Mouse (Mus musculus) intestine, embryonic 16.5 days (tissue): Measurements from ENCODE around the gene Atl1. TPM values are rescaled to one million over a fixed set of nuclear protein-coding genes. Genes with fewer than 3 reads are reported as not detected.
A peak's percentile ranks its signal among the peaks of the same experiment; 100 is the strongest.

Source experiments
- ATAC-seq: fragments of 200-750 bp; cut with Nextera tagmentation; 2 replicates; pipeline ENCODE4 v1.8.0; 2017; ENCODE audit warnings: moderate TSS enrichment, moderate library complexity
- H3K27ac ChIP-seq: fragments of 300-500 bp; sonication (generic); 2 replicates; pipeline ENCODE4 v1.5.1; 2014; ENCODE audit warnings: mild to moderate bottlenecking, low read length
- H3K27me3 ChIP-seq: fragments of 300-500 bp; sonication (generic); replicated peaks from 2 replicates; pipeline ENCODE4 v1.6.1; 2014; ENCODE audit warnings: low read length, control low read depth, mixed read lengths; ENCODE audit not compliant: control insufficient read depth, insufficient read depth
- H3K36me3 ChIP-seq: fragments of 300-500 bp; sonication (generic); 2 replicates; pipeline ENCODE4 v1.6.1; 2014; ENCODE audit warnings: low read length, control low read depth; ENCODE audit not compliant: control insufficient read depth, insufficient read depth
- H3K4me1 ChIP-seq: fragments of 300-500 bp; sonication (generic); 2 replicates; pipeline ENCODE4 v1.6.1; 2014; ENCODE audit warnings: low read length, control low read depth, mixed read lengths; ENCODE audit not compliant: control insufficient read depth, insufficient read depth
- H3K4me2 ChIP-seq: fragments of 300-500 bp; sonication (generic); 2 replicates; pipeline ENCODE4 v1.6.1; 2014; ENCODE audit warnings: low read depth, low read length, control low read depth
- H3K4me3 ChIP-seq: fragments of 300-500 bp; sonication (generic); 2 replicates; pipeline ENCODE4 v1.5.1; 2014; ENCODE audit warnings: mild to moderate bottlenecking, low read length
- H3K9ac ChIP-seq: fragments of 300-500 bp; sonication (generic); 2 replicates; pipeline ENCODE4 v1.6.1; 2014; ENCODE audit warnings: low read depth, low read length
- H3K9me3 ChIP-seq: fragments of 300-500 bp; sonication (generic); 2 replicates; pipeline ENCODE4 v1.6.1; 2016; ENCODE audit warnings: low read length, control low read depth; ENCODE audit not compliant: control insufficient read depth
- WGBS: fragments of 180-500 bp; shearing (Covaris S2); extraction: QIAGEN DNeasy Blood & Tissue Kit; methylation state at CpG from one replicate; pipeline ENCODE4 v1.1.7; 2014; 5-methylcytosine and 5-hydroxymethylcytosine counted together
- polyA plus RNA-seq: library from polyadenylated mRNA; unstranded; fragments of >200 nt; fragmentation: Nextera tagmentation; extraction: Ambion mirVana; gene quantifications from 2 replicates; pipeline ENCODE4 v1.2.1, GENCODE M21; 2015

Gene Atl1
- polyA plus RNA-seq: 5.1 and 5.4 TPM in 2 replicates

DNA sequence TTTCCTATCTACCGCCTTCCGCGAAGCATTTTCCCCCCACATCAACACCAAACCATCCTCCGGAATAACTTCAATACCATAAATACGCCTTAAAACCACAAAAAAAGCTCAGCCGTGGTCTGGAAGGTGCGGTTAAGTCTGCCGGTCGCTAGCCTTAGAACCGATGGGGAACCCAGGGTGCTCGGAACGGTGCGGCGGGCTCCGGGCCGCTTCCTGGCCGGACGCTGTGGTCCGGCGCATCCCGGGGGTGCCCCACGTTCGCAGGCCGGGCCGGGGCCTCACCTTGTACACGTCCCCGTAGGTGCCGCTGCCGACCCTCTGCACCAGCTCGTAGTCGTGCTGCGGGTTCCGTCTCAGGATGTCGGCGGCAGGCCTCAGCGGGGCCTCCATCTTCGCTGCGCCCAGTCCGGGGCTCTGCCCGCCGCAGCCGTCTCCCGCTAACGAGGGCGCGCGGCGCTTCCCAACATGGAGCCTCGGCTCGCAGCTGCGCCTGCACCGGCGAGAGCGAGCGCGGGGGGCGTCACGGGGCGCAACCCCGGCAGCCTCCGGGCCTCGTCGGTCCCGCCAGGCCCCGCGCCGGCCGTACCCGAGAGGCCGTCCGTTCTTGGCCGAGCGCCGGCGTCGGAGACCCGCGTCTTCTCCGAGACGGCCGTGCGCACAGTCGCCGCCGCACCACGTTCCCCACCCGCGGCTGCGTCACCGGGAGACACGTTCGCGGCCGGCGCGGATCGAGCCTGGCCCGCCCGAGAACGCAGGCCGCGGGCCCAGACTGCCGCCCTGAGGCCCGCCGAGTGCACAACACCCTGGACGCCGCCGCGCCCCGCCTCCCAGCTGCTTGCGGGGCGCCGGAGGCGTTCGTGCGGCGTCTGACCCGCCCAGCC lies at the start of gene Atl1, which contains the start of gene Map4k5:
Gene Atl1 (plus strand): TSS at position 244 of the 881 bp plus-strand sequence.
Gene Map4k5 (minus strand): TSS at position 830 of the 881 bp plus-strand sequence.
- peak; percentile 96 for ATAC-seq
- Histone ChIP-seq H3K27ac (peak within 1 kb of the TSS; percentile 78), H3K4me2 (peak within 1 kb of the TSS; percentile 82), H3K4me3 (peak within 1 kb of the TSS; percentile 81), H3K27me3 (no peaks in the 10 kb centered on the region), H3K9me3 (no peaks in the 10 kb centered on the region), H3K4me1 (peaks cover 23% of the 10 kb centered on the region), H3K36me3 (no peaks in the 10 kb centered on the region), H3K9ac (peak within 1 kb of the TSS; percentile 96)
- WGBS: under 1% methylated on average over 112 of the region's 118 CpGs

GRCm38 (mm10) chr12:69843531-69844445 lies 48.6 kb upstream of the Atl1 start:
- no peak overlapping the region for H3K9ac ChIP-seq
- H3K4me2 ChIP-seq: no peak overlapping the region
- H3K4me3 ChIP-seq: no peak overlapping the region
- WGBS: 70% methylated on average over 19 of the region's 19 CpGs
- ATAC-seq: no peak
- no peak overlapping the region for H3K27ac ChIP-seq
- no peaks in the 10 kb centered on the region for H3K4me1 ChIP-seq
- no peaks in the 10 kb centered on the region for H3K27me3 ChIP-seq
- no peaks in the 10 kb centered on the region for H3K9me3 ChIP-seq
- peaks cover 4% of the 10 kb centered on the region; the same call in 1 of the 2 replicates for H3K36me3 ChIP-seq

GRCm38 (mm10) chr12:69845722-69846121 lies 46.7 kb upstream of the Atl1 start:
- no peak overlapping the region for H3K4me3 ChIP-seq
- ATAC-seq: no peak
- 92% methylated on average over 8 of the region's 9 CpGs for WGBS
- no peaks in the 10 kb centered on the region for H3K9me3 ChIP-seq
- no peaks in the 10 kb centered on the region for H3K27me3 ChIP-seq
- no peaks in the 10 kb centered on the region for H3K4me1 ChIP-seq
- H3K4me2 ChIP-seq: no peak overlapping the region
- H3K9ac ChIP-seq: no peak overlapping the region
- no peak overlapping the region for H3K27ac ChIP-seq
- H3K36me3 ChIP-seq: peaks cover 4% of the 10 kb centered on the region; the same call in 1 of the 2 replicates

DNA sequence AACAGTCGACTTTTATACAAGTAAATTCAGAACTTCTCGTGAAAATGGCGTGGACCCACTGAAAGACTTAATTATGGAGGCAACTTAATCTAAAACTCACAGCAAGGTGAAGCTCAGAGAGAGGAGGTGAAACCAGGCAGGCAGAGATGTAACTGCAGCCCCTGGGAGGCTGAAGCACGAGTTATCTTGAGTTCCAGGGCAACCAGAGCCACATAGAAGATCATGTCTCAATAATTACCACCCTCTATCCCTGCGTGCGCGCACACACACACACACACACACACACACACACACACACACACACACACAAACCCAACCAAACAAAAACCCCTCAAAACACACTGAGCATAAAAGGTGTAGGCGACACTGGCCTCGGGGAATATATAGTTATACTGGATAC lies 45.9 kb upstream of the Atl1 start:
- Histone ChIP-seq H3K9me3 (no peaks in the 10 kb centered on the region), H3K4me2 (no peak overlapping the region), H3K4me3 (no peak overlapping the region), H3K27ac (no peak overlapping the region), H3K27me3 (no peaks in the 10 kb centered on the region), H3K36me3 (peaks cover 4% of the 10 kb centered on the region; the same call in 1 of the 2 replicates), H3K4me1 (no peaks in the 10 kb centered on the region), H3K9ac (no peak overlapping the region)
- ATAC-seq: no peak
- WGBS: 92% methylated on average over 9 of the region's 9 CpGs

DNA sequence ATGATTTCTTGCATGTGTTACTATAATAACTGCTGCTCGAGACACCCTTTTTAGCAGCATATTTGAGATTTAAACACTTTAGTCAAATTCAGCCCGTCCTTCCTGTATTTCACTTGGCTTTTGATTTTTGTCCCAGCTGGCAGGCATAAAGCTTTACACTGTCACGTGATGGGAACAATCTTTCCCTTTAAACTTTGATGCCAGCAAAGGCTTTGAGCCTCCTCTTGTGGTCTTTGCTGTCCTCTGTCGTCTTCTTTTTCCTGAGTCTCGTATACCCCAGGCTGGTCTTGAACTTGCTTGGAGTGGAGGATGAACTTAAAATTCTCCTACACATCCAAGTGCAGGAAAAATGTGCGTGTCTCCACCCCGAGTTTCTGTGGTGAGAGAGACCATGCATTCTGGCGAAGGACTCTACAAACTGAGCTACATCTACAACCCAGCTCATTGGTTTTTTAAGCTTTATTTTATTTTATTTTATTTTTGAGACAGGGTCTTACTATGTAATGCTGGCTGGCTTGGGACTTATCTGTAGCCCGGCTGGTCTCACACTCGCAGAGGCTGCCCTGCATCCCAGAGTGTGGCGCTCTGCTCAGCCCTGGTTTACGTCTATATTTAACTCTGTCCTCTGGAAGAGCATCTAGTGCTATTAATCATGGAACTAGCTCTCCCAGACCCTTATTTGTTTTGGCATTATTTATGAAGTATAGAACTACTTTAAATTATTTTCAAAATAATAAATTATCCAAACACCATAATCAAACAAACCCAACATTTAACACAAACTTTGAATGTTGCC lies 44.1 kb upstream of the Atl1 start:
- Histone ChIP-seq H3K9ac (no peak overlapping the region), H3K36me3 (peaks cover 4% of the 10 kb centered on the region; the same call in 1 of the 2 replicates), H3K27me3 (no peaks in the 10 kb centered on the region), H3K4me3 (no peak overlapping the region), H3K27ac (no peak overlapping the region), H3K4me1 (no peaks in the 10 kb centered on the region), H3K4me2 (no peak overlapping the region), H3K9me3 (no peaks in the 10 kb centered on the region)
- 81% methylated on average over 12 of the region's 12 CpGs for WGBS
- no peak for ATAC-seq

DNA sequence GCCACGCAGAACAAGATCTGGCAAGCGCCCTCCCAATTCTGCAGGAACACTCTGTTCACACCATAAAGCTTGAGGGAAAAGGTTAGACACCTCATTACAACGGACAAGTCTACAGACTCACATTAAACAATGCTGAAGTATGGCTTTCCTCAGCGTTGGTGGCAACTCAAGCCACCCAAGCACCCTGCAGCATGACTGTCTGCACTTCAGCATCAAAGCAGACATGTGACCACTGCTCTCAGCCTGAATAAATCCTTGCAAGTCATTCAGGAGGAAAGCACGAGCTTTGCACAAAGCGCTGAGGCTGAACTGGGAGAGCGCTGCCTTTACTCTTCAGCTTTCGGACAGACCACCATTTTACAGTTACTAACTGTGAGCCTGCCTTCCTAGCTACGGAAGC lies 40.1 kb upstream of the Atl1 start:
- H3K27ac ChIP-seq: no peak overlapping the region

DNA sequence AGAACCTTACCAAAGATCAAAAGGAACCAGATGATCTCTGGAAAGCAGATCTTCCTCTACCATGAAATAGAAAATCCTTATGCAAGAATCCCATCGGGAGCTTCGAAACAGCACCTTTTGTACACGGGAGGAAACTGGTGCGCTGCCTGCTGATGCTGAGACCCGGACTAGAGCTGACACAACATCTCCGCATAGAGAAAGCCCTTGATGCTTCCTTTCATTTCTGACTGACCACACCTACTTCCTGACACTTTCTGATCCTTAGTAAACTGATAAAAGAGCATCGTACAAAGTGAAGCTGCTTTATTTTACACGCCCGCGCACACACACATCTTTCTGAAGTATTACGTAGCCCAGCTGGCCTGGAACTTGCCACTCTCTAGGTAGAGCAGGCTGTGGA lies 39.0 kb upstream of the Atl1 start:
- no peak overlapping the region for H3K4me2 ChIP-seq
- H3K9me3 ChIP-seq: no peaks in the 10 kb centered on the region

More for the DNA sequence above, 40.1 kb upstream of the Atl1 start:
- H3K4me2 ChIP-seq: no peak overlapping the region
- no peaks in the 10 kb centered on the region for H3K36me3 ChIP-seq
- no peak overlapping the region for H3K9ac ChIP-seq
- H3K4me3 ChIP-seq: no peak overlapping the region
- H3K9me3 ChIP-seq: no peaks in the 10 kb centered on the region
- no peak for ATAC-seq
- WGBS: 90% methylated on average over 9 of the region's 9 CpGs
- no peaks in the 10 kb centered on the region for H3K4me1 ChIP-seq
- no peaks in the 10 kb centered on the region for H3K27me3 ChIP-seq

DNA sequence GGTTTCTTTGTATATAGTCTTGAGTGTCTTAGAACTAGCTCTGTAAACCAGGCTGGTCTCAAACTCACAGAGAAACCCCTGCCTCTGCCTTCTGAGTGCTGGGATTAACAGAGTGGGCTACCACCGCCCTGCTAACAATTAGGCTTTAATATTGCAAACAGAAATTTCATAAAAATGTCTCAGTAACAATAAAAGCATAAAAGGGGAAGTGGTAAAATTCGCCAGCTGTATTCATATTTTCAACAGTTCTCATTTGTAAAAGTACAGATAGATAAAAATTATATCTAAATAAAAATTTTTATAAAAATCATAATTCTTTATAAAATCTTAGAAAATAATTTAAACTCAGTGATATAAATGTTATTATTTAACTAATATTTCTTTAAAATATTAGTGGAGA lies 38.5 kb upstream of the Atl1 start:
- no peak for ATAC-seq
- H3K9me3 ChIP-seq: no peaks in the 10 kb centered on the region
- no peak overlapping the region for H3K4me3 ChIP-seq
- H3K27ac ChIP-seq: no peak overlapping the region
- H3K4me1 ChIP-seq: no peaks in the 10 kb centered on the region
- no peak overlapping the region for H3K9ac ChIP-seq
- 92% methylated on average over 2 of the region's 2 CpGs for WGBS
- no peaks in the 10 kb centered on the region for H3K36me3 ChIP-seq
- no peaks in the 10 kb centered on the region for H3K27me3 ChIP-seq
- H3K4me2 ChIP-seq: no peak overlapping the region

More for the DNA sequence above, 39.0 kb upstream of the Atl1 start:
- no peak overlapping the region for H3K4me3 ChIP-seq
- no peak for ATAC-seq
- no peak overlapping the region for H3K27ac ChIP-seq
- no peaks in the 10 kb centered on the region for H3K36me3 ChIP-seq
- no peak overlapping the region for H3K9ac ChIP-seq
- no peaks in the 10 kb centered on the region for H3K4me1 ChIP-seq
- whole genome bisulfite sequencing: 83% methylated on average over 11 of the region's 11 CpGs
- H3K27me3 ChIP-seq: no peaks in the 10 kb centered on the region
